ENCODE assay signal across 11 mouse cellular contexts in genomic region chr8:116412703-116413102, GRCm38 (mm10).
DNase-seq lines count a peak whose midpoint lies in the region; ATAC-seq and TF ChIP-seq lines count a peak whose summit lies in the region.
"Had no signal": no experiment of that assay in that cellular context is flagged by ENCODE, and none has a peak within 500 bp of the region (broad histone marks: within the 10 kb centered on the region; RNA-seq: fewer than 3 reads in every experiment).

No protein-coding gene starts in this region.

- no peak overlapping the region for H3K4me2 ChIP-seq in forebrain, postnatal 0 days (ENCODE audit: low read depth)
- H3K4me2 ChIP-seq in hindbrain, embryonic 14.5 days (replicated peaks) = peak overlapping the region; percentile 10; the same call in 1 of the 2 replicates
- peak overlapping the region; percentile 40 for H3K4me2 ChIP-seq in midbrain, embryonic 15.5 days
- H3K4me2 ChIP-seq: liver, embryonic 12.5 days had no signal

- intact Hi-C loops in heart, postnatal 36 days (cut with DNase I) = no loop called here

- H3K9ac ChIP-seq in forebrain, postnatal 0 days = no peak overlapping the region
- H3K9ac ChIP-seq in hindbrain, embryonic 14.5 days = no peak overlapping the region
- H3K9ac ChIP-seq in midbrain, embryonic 15.5 days = no peak overlapping the region
- H3K9ac ChIP-seq: liver, embryonic 12.5 days had no signal

- WGBS in forebrain, embryonic 10.5 days = 23% methylated on average over 12 of the region's 12 CpGs
- WGBS in forebrain, postnatal 0 days = 18% methylated on average over 12 of the region's 12 CpGs
- 15% methylated on average over 12 of the region's 12 CpGs for WGBS in hindbrain, embryonic 14.5 days
- WGBS in midbrain, embryonic 15.5 days = 10% methylated on average over 12 of the region's 12 CpGs

- peak; percentile 18 for DNase-seq in forebrain, embryonic 10.5 days (ENCODE audit: extremely low spot score, low spot score)
- DNase-seq in forebrain, postnatal 0 days = no peak
- peak; percentile 15 for DNase-seq in embryo, embryonic 9.5 days (ENCODE audit: extremely low spot score)
- DNase-seq in hindbrain, embryonic 14.5 days (ENCODE audit: low spot score) = no peak
- no peak for DNase-seq in adrenal gland, adult 8-10 months
- DNase-seq in heart, adult 18-20 months = no peak
- no peak for DNase-seq in heart, postnatal 36 days
- DNase-seq: cerebellum, adult 11 months had no signal

- H3K27ac ChIP-seq in forebrain, embryonic 10.5 days = peak overlapping the region; percentile 51
- no peak overlapping the region for H3K27ac ChIP-seq in forebrain, postnatal 0 days (ENCODE audit: low read depth, low read length)
- no peak overlapping the region for H3K27ac ChIP-seq in hindbrain, embryonic 14.5 days
- H3K27ac ChIP-seq in midbrain, embryonic 15.5 days = no peak overlapping the region
- H3K27ac ChIP-seq: liver, embryonic 12.5 days had no signal

- no peak for ATAC-seq in forebrain, postnatal 0 days
- ATAC-seq in hindbrain, embryonic 14.5 days (ENCODE audit: low FRiP score) = no peak
- ATAC-seq in midbrain, embryonic 15.5 days (replicated peaks) = no peak
- ATAC-seq: inflammation-experienced regulatory T-cells, adult 6 months; liver, embryonic 12.5 days had no signal

- H3K4me1 ChIP-seq in forebrain, embryonic 10.5 days = peaks cover 22% of the 10 kb centered on the region
- H3K4me1 ChIP-seq in forebrain, postnatal 0 days (ENCODE audit: insufficient read depth) = no peaks in the 10 kb centered on the region
- H3K4me1 ChIP-seq in hindbrain, embryonic 14.5 days (replicated peaks; ENCODE audit: control insufficient read depth, insufficient read depth, low read length) = 0 out of 2 replicates have a peak, but pooled peaks cover 5% of the 10 kb centered on the region
- peaks cover 9% of the 10 kb centered on the region for H3K4me1 ChIP-seq in midbrain, embryonic 15.5 days
- H3K4me1 ChIP-seq: liver, embryonic 12.5 days had no signal

- no peaks in the 10 kb centered on the region for H3K9me3 ChIP-seq in forebrain, embryonic 10.5 days
- no peaks in the 10 kb centered on the region for H3K9me3 ChIP-seq in forebrain, postnatal 0 days (ENCODE audit: low read length)
- H3K9me3 ChIP-seq in hindbrain, embryonic 14.5 days (ENCODE audit: control insufficient read depth, low read length) = no peaks in the 10 kb centered on the region
- no peaks in the 10 kb centered on the region for H3K9me3 ChIP-seq in midbrain, embryonic 15.5 days
- H3K9me3 ChIP-seq: liver, embryonic 12.5 days had no signal

- H3K36me3 ChIP-seq in forebrain, embryonic 10.5 days (replicated peaks) = no peaks in the 10 kb centered on the region
- no peaks in the 10 kb centered on the region for H3K36me3 ChIP-seq in forebrain, postnatal 0 days (ENCODE audit: insufficient read depth)
- H3K36me3 ChIP-seq in hindbrain, embryonic 14.5 days (replicated peaks; ENCODE audit: control insufficient read depth, insufficient read depth) = no peaks in the 10 kb centered on the region
- H3K36me3 ChIP-seq in midbrain, embryonic 15.5 days (replicated peaks) = no peaks in the 10 kb centered on the region
- H3K36me3 ChIP-seq: liver, embryonic 12.5 days had no signal

- H3K4me3 ChIP-seq in forebrain, embryonic 10.5 days = peak overlapping the region; percentile 27
- no peak overlapping the region for H3K4me3 ChIP-seq in forebrain, postnatal 0 days (ENCODE audit: low read depth, low read length)
- H3K4me3 ChIP-seq in hindbrain, embryonic 14.5 days (replicated peaks; ENCODE audit: low read length) = no peak overlapping the region
- peak overlapping the region; percentile 11; the same call in 1 of the 2 replicates for H3K4me3 ChIP-seq in midbrain, embryonic 15.5 days
- H3K4me3 ChIP-seq: liver, embryonic 12.5 days had no signal

- no peak for TF ChIP-seq CTCF in forebrain, postnatal 0 days (IDR thresholded peaks at IDR 0.05; ENCODE audit: low read depth)

- peaks cover 21% of the 10 kb centered on the region for H3K27me3 ChIP-seq in forebrain, embryonic 10.5 days (ENCODE audit: poor library complexity, severe bottlenecking)
- no peaks in the 10 kb centered on the region for H3K27me3 ChIP-seq in forebrain, postnatal 0 days (ENCODE audit: insufficient read depth, low read length)
- H3K27me3 ChIP-seq in hindbrain, embryonic 14.5 days (ENCODE audit: control insufficient read depth, insufficient read depth, low read length) = peaks cover 8% of the 10 kb centered on the region; the same call in 1 of the 2 replicates
- H3K27me3 ChIP-seq in midbrain, embryonic 15.5 days (replicated peaks) = no peaks in the 10 kb centered on the region; the same call in 1 of the 2 replicates
- H3K27me3 ChIP-seq: liver, embryonic 12.5 days had no signal

Comparison
In these comparisons a context has a peak if more than half of its experiments do, and no peak if none do; other contexts are left out.
1. DNase-seq: peak in forebrain, embryonic 10.5 days (single experiment) and embryo, embryonic 9.5 days (single experiment); none in forebrain, postnatal 0 days (single experiment), hindbrain, embryonic 14.5 days (single experiment), adrenal gland, adult 8-10 months (single experiment), heart, adult 18-20 months (0 of 2) and heart, postnatal 36 days (0 of 2).
2. H3K4me3 ChIP-seq: peak in forebrain, embryonic 10.5 days (single experiment) and midbrain, embryonic 15.5 days (single experiment); none in forebrain, postnatal 0 days (single experiment) and hindbrain, embryonic 14.5 days (single experiment).